Mouse (Mus musculus) stomach, postnatal 0 days (tissue): ENCODE results near the gene Tmem183a. TPM values are rescaled to one million over a fixed set of nuclear protein-coding genes. Genes with fewer than 3 reads are reported as not detected.

ENCODE experiments used
- ATAC-seq: fragments of 200-750 bp; cut with Nextera tagmentation; 2 replicates; pipeline ENCODE4 v1.8.0; 2017; ENCODE audit not compliant: low FRiP score, low TSS enrichment
- DNase-seq: peaks from one replicate; pipeline ENCODE4 v3.0.0-alpha.2; 2016; ENCODE audit warnings: low spot score
- H3K27ac ChIP-seq: fragments of 300-500 bp; sonication (generic); replicated peaks from 2 replicates; pipeline ENCODE4 v1.5.1; 2014; ENCODE audit warnings: mild to moderate bottlenecking, control low read depth
- H3K27me3 ChIP-seq: fragments of 300-500 bp; sonication (generic); 2 replicates; pipeline ENCODE4 v1.6.1; 2014; ENCODE audit warnings: low read length; ENCODE audit not compliant: control insufficient read depth, insufficient read depth
- H3K36me3 ChIP-seq: fragments of 300-500 bp; sonication (generic); 2 replicates; pipeline ENCODE4 v1.6.1; 2014; ENCODE audit warnings: low read length, mixed read lengths; ENCODE audit not compliant: control insufficient read depth, insufficient read depth
- H3K4me1 ChIP-seq: fragments of 300-500 bp; sonication (generic); replicated peaks from 2 replicates; pipeline ENCODE4 v1.6.1; 2014; ENCODE audit warnings: antibody characterized with exemption; ENCODE audit not compliant: control insufficient read depth, insufficient read depth
- H3K4me2 ChIP-seq: fragments of 300-500 bp; sonication (generic); replicated peaks from 2 replicates; pipeline ENCODE4 v1.6.1; 2014; ENCODE audit warnings: low read depth, mild to moderate bottlenecking, control low read depth, moderate library complexity
- H3K4me3 ChIP-seq: fragments of 300-500 bp; sonication (generic); 2 replicates; pipeline ENCODE4 v1.5.1; 2014; ENCODE audit warnings: low read depth, low read length, control low read depth
- H3K9ac ChIP-seq: fragments of 300-500 bp; sonication (generic); 2 replicates; pipeline ENCODE4 v1.6.1; 2014; ENCODE audit warnings: mild to moderate bottlenecking, low read length, control low read depth, mixed read lengths
- H3K9me3 ChIP-seq: fragments of 300-500 bp; sonication (generic); 2 replicates; pipeline ENCODE4 v1.6.1; 2016; ENCODE audit warnings: low read length; ENCODE audit not compliant: control insufficient read depth
- CTCF ChIP-seq: IDR thresholded peaks from 2 replicates; pipeline ENCODE4 v1.5.1; 2016; ENCODE audit warnings: antibody characterized with exemption, low read depth, mild to moderate bottlenecking, moderate library complexity
- EP300 ChIP-seq: optimal IDR thresholded peaks from 2 replicates; pipeline ENCODE3; 2016; ENCODE audit warnings: antibody characterized with exemption
- WGBS: fragments of 180-500 bp; shearing (Covaris S2); extraction: QIAGEN DNeasy Blood & Tissue Kit; methylation state at CpG from one replicate; pipeline ENCODE4 v1.1.7; 2014; 5-methylcytosine and 5-hydroxymethylcytosine counted together
- polyA plus RNA-seq: library from polyadenylated mRNA; unstranded; fragments of >200 nt; fragmentation: Nextera tagmentation; extraction: Ambion mirVana; gene quantifications from 2 replicates; pipeline ENCODE4 v1.2.1, GENCODE M21; 2015

The Tmem183a gene
- polyA plus RNA-seq, 1 experiment from 2014 or later = 64.9 TPM

GRCm38 (mm10) chr1:134336958-134337710 is 24.6 kb downstream of the Tmem183a start:
- ATAC-seq (no peak), DNase-seq (no peak)
- no peak for TF ChIP-seq EP300
- TF ChIP-seq CTCF = no peak
- no peak overlapping the region for H3K4me3 ChIP-seq
- 61% methylated on average over 11 of the region's 11 CpGs for WGBS
- no peak overlapping the region for H3K4me2 ChIP-seq
- H3K36me3 ChIP-seq = no peaks in the 10 kb centered on the region
- H3K9ac ChIP-seq = no peak overlapping the region
- no peaks in the 10 kb centered on the region for H3K9me3 ChIP-seq
- H3K27ac ChIP-seq = no peak overlapping the region
- H3K4me1 ChIP-seq = no peaks in the 10 kb centered on the region
- no peaks in the 10 kb centered on the region for H3K27me3 ChIP-seq

GRCm38 (mm10) chr1:134335924-134336810 is 25.6 kb downstream of the Tmem183a start:
- ATAC-seq = no peak
- WGBS = 79% methylated on average over 12 of the region's 12 CpGs
- H3K4me3 ChIP-seq = no peak overlapping the region

DNA sequence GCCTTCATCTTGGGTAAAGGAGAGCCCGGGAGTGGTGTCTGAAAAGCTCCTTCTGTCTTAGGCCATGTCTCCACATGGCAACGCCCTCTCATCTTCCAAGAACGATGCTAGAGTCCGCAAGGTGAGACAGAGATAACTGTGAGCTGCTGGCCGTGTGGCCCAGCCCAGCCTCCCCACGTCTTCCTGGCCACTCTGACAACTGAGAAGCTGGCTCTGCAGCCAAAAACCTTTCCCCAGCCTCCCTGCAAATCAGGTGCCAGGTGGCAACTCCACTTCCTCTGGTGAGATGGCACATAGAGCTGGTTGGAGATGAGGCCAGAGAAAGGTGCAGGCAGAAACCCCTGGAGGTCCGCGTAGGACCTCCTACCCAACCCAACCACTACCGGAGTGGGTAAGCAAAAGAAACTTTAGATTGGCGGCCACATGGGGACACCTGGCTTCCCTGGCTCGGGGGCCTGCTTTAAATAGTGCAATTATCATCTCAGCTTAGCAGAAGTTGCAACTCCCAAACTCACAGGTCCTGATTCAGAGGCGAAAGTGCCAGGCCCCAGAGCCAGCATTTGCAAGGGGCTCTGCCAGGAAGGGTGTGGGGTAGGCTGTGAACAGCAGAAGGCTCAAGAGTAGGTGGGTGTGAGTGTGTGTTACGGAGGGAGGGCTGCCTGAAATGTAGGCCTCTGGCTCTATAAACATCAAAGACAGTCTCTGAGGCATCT is 26.4 kb downstream of the Tmem183a start:
- ATAC-seq = no peak
- H3K4me3 ChIP-seq = no peak overlapping the region
- no peak overlapping the region for H3K9ac ChIP-seq
- no peaks in the 10 kb centered on the region for H3K36me3 ChIP-seq
- no peak overlapping the region for H3K4me2 ChIP-seq
- H3K4me1 ChIP-seq = no peaks in the 10 kb centered on the region
- TF ChIP-seq EP300 (no peak), CTCF (no peak)
- no peaks in the 10 kb centered on the region for H3K27me3 ChIP-seq
- H3K27ac ChIP-seq = no peak overlapping the region
- WGBS = 74% methylated on average over 13 of the region's 13 CpGs
- DNase-seq = no peak
- H3K9me3 ChIP-seq = no peaks in the 10 kb centered on the region

More at GRCm38 (mm10) chr1:134335924-134336810, 25.6 kb downstream of the Tmem183a start:
- no peak overlapping the region for H3K9ac ChIP-seq
- H3K36me3 ChIP-seq = no peaks in the 10 kb centered on the region
- TF ChIP-seq CTCF (no peak), EP300 (no peak)
- DNase-seq = peak; percentile 48
- H3K4me1 ChIP-seq = no peaks in the 10 kb centered on the region
- no peak overlapping the region for H3K4me2 ChIP-seq
- H3K27ac ChIP-seq = no peak overlapping the region
- no peaks in the 10 kb centered on the region for H3K27me3 ChIP-seq
- H3K9me3 ChIP-seq = no peaks in the 10 kb centered on the region

GRCm38 (mm10) chr1:134334111-134334827 is 27.5 kb downstream of the Tmem183a start:
- Histone ChIP-seq H3K4me1 (no peaks in the 10 kb centered on the region), H3K27ac (no peak overlapping the region)
- ATAC-seq = no peak

DNA sequence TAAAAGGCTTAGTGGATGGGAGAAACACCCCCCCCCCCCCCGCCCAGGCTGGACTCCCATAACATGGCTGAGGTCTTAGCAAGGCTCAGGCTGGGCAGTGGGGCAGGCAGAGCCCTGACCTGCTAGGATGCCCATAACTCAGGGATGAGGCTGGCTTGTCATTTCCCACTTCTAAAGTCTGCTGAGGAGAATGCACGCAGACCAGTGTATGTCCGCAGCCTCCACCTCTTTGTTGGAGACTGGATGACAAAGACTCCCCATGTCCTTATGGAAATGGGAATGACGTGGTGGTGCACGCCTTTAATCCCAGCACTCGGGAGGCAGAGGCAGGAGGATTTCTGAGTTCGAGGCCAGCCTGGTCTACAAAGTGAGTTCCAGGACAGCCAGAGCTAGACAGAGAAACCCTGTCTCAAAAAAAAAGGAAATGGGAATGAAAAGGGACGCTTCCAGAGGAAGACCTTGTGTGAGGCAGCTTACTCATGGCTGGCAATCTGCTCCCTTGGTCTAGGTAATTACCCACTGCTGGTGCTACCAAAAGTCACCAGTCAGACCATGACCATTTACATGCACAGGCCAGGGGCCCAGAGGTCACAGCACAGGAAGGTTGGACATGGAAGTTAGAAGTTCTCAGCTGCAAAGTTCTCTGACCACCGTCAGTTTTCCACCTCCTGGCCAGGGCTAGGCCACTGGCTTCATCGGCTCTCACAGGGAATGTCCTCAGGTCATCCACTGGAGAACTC is 28.2 kb downstream of the Tmem183a start:
- no peak for ATAC-seq
- Histone ChIP-seq H3K4me2 (no peak overlapping the region), H3K27me3 (no peaks in the 10 kb centered on the region), H3K9ac (no peak overlapping the region), H3K4me1 (no peaks in the 10 kb centered on the region), H3K4me3 (no peak overlapping the region), H3K27ac (no peak overlapping the region), H3K9me3 (no peaks in the 10 kb centered on the region), H3K36me3 (no peaks in the 10 kb centered on the region)
- no peak for DNase-seq
- TF ChIP-seq EP300 = no peak
- 90% methylated on average over 9 of the region's 10 CpGs for WGBS

More at GRCm38 (mm10) chr1:134334111-134334827, 27.5 kb downstream of the Tmem183a start:
- no peaks in the 10 kb centered on the region for H3K36me3 ChIP-seq
- H3K9ac ChIP-seq = no peak overlapping the region
- no peak for DNase-seq
- no peak overlapping the region for H3K4me3 ChIP-seq
- 51% methylated on average over 7 of the region's 7 CpGs for WGBS
- no peaks in the 10 kb centered on the region for H3K27me3 ChIP-seq
- H3K4me2 ChIP-seq = no peak overlapping the region
- no peaks in the 10 kb centered on the region for H3K9me3 ChIP-seq
- TF ChIP-seq EP300 = no peak
- no peak for TF ChIP-seq CTCF
